Mouse (Mus musculus): ENCODE data around the gene Dcaf5.

DNA sequence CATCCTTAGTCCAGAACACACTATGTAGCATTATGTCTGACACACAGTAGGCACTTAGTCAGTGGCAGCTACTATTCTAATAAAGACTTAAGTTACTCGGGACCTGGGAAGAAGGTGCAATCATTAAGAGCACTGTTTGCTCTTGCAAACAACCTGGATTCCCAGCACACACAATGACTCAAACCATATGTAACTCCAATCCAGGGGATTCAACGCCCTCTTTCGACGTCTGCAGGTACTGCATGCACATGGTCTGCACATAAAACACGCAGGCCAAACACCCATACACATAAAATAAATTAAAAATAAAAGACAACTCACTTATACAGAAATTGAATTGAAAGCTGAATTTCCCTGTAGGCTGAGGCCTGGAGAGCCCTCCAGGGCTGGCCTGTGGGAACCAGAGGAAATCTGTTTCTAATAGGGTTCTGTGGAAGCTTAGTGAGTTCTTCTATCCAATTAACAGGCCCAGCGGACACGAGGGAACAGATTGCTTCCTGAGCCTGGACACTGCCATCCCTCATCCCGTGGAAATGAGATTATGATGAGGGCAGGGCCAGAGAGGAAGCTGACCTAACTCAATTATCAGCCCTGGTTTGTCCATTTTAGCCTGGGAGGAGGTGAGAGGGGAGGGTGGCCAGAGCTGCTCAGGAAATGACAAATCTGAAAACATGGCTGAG lies 112.9 kb downstream of the Dcaf5 start:
- TF ChIP-seq CTCF (IDR thresholded peaks at IDR 0.05) (peak; percentile 33), POLR2A (IDR thresholded peaks at IDR 0.05; ENCODE audit: insufficient read depth, low read depth, low read length) (no peak), EP300 (IDR thresholded peaks at IDR 0.05; ENCODE audit: insufficient read depth, low read depth, low read length) (peak; percentile 75)
